Mouse (Mus musculus) forebrain, postnatal 0 days (tissue): ENCODE measurements around the gene Calm5. TPM values are rescaled to one million over a fixed set of nuclear protein-coding genes. Genes with fewer than 3 reads are reported as not detected.
A peak's percentile ranks its signal among the peaks of the same experiment; 100 is the strongest.
"Not testable (repeated sequence)": the region's sequence is repeated elsewhere in the genome, so short reads cannot be mapped to it uniquely, and the experiment has no call there.

Experiments used
- ATAC-seq: fragments of 200-750 bp; cut with Nextera tagmentation; 2 replicates; pipeline ENCODE4 v1.8.0; 2017; ENCODE audit warnings: mild to moderate bottlenecking, moderate library complexity
- DNase-seq: peaks from one replicate; pipeline ENCODE4 v3.0.0-alpha.2; 2015
- H3K27ac ChIP-seq: fragments of 300-500 bp; sonication (generic); 2 replicates; pipeline ENCODE4 v1.5.1; 2014; ENCODE audit warnings: low read depth, mild to moderate bottlenecking, antibody characterized with exemption, low read length, moderate library complexity, mixed read lengths
- H3K27me3 ChIP-seq: fragments of 300-500 bp; sonication (generic); 2 replicates; pipeline ENCODE4 v1.6.1; 2014; ENCODE audit warnings: mild to moderate bottlenecking, low read length, mixed read lengths; ENCODE audit not compliant: insufficient read depth
- H3K36me3 ChIP-seq: fragments of 300-500 bp; sonication (generic); 2 replicates; pipeline ENCODE4 v1.6.1; 2014; ENCODE audit warnings: mild to moderate bottlenecking, moderate library complexity; ENCODE audit not compliant: insufficient read depth
- H3K4me1 ChIP-seq: fragments of 300-500 bp; sonication (generic); 2 replicates; pipeline ENCODE4 v1.6.1; 2014; ENCODE audit warnings: antibody characterized with exemption; ENCODE audit not compliant: insufficient read depth
- H3K4me2 ChIP-seq: fragments of 300-500 bp; sonication (generic); 2 replicates; pipeline ENCODE4 v1.6.1; 2014; ENCODE audit warnings: low read depth, mild to moderate bottlenecking, moderate library complexity
- H3K4me3 ChIP-seq: fragments of 300-500 bp; sonication (generic); 2 replicates; pipeline ENCODE4 v1.5.1; 2014; ENCODE audit warnings: low read depth, low read length, mixed read lengths
- H3K9ac ChIP-seq: fragments of 300-500 bp; sonication (generic); 2 replicates; pipeline ENCODE4 v1.6.1; 2014; ENCODE audit warnings: mild to moderate bottlenecking
- H3K9me3 ChIP-seq: fragments of 300-500 bp; sonication (generic); 2 replicates; pipeline ENCODE4 v1.6.1; 2016; ENCODE audit warnings: low read length
- CTCF ChIP-seq: sonication (generic); IDR thresholded peaks from 2 replicates; pipeline ENCODE4 v1.5.1; 2016; ENCODE audit warnings: antibody characterized with exemption, control low read depth, low read depth
- WGBS: fragments of 180-500 bp; shearing (Covaris S2); extraction: QIAGEN DNeasy Blood & Tissue Kit; methylation state at CpG from one replicate; pipeline ENCODE4 v1.1.7; 2014; 5-methylcytosine and 5-hydroxymethylcytosine counted together
- polyA plus RNA-seq: library from polyadenylated mRNA; unstranded; fragments of >200 nt; fragmentation: Nextera tagmentation; extraction: Ambion mirVana; gene quantifications from 2 replicates; pipeline ENCODE4 v1.2.1, GENCODE M21; 2015
- total RNA-seq: library from RNA; depleted of rRNA; stranded (reverse); fragments of >200 nt; gene quantifications from 2 replicates; pipeline ENCODE4 v1.2.3, GENCODE M21; 2014; rRNA removed

Gene Calm5
- total and polyA plus RNA-seq, 2 experiments from 2014 or later, result not detected

DNA sequence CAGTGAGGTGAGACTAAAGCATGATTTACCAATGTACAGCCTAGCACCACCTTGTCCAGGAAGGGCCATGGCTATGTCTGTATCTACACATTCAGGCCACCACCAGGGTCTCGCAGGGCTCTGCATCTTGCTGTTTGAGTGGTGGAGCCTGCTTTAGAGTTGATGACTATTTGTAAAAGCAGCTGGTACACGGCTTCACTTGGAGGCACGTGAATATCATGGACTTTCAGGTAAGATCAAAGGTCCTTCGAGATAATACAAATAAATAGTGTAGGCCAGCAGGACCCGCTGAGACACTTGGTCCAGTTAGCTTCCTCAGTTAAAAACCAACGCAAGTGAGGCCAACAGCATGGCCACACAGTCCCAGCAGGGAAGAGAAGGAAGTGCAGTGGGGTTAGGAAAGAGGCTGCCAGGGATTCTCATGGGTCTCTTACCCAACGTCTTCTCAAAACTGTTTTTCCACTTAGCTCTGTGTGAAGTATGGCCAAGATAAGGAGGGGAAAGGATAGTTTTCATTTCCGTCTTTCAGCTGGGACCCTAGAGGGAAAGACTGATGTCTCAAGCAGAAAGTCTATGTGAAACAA lies 41.5 kb downstream of the Calm5 start:
- no peaks in the 10 kb centered on the region for H3K27me3 ChIP-seq
- no peak for DNase-seq
- H3K9me3 ChIP-seq, result no peaks in the 10 kb centered on the region
- 90% methylated on average over 8 of the region's 8 CpGs for WGBS
- TF ChIP-seq CTCF, result no peak
- no peak overlapping the region for H3K4me2 ChIP-seq
- H3K27ac ChIP-seq, result no peak overlapping the region
- no peak overlapping the region for H3K9ac ChIP-seq
- no peak for ATAC-seq
- H3K36me3 ChIP-seq, result no peaks in the 10 kb centered on the region
- no peaks in the 10 kb centered on the region for H3K4me1 ChIP-seq
- no peak overlapping the region for H3K4me3 ChIP-seq

DNA sequence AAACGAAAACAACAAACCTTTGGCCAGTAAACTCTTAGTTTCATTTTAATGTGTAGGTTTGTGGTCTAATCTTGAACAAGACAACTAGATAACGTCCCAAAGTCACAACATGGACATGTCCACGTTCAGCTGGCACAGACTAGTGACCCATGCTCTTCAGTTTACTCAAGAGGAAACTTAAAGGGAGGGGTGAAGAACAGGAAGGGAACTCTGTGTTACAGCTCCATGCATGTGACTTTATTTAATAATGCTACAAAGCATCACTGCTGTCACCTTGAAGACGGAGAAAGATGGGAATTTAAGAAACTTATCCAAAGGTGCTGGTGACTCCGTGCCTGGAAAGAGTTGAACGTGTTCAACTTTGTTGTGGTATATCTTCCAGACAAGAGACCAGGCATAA lies 42.1 kb downstream of the Calm5 start:
- Histone ChIP-seq H3K9ac (no peak overlapping the region), H3K27ac (no peak overlapping the region), H3K27me3 (no peaks in the 10 kb centered on the region), H3K4me3 (no peak overlapping the region), H3K4me1 (no peaks in the 10 kb centered on the region), H3K36me3 (no peaks in the 10 kb centered on the region), H3K4me2 (no peak overlapping the region), H3K9me3 (no peaks in the 10 kb centered on the region)
- TF ChIP-seq CTCF, result no peak
- 91% methylated on average over 6 of the region's 6 CpGs for WGBS
- no peak for DNase-seq
- ATAC-seq, result no peak

DNA sequence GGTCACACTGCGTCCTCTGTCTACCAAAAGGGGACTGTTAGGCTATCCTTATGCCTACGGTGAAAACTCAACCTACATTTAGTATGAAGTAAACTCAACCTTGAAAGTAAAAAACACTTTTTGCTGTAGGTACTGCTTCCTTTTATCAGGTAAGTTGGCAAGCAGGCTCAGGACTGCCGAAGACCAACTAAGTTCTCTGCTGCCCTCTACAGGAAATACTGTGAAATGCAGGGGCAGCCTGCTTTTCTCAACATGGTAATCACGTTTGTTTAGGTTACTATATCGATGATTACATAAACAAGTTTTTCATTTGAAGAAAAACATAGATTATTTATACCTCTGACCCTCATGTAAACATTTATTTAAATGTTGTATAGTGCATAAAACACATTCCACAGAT lies 42.9 kb downstream of the Calm5 start:
- DNase-seq (peak; percentile 86), ATAC-seq (no peak)
- Histone ChIP-seq H3K27ac (no peak overlapping the region), H3K27me3 (no peaks in the 10 kb centered on the region), H3K36me3 (no peaks in the 10 kb centered on the region), H3K9me3 (no peaks in the 10 kb centered on the region), H3K4me2 (no peak overlapping the region), H3K4me1 (no peaks in the 10 kb centered on the region), H3K9ac (no peak overlapping the region), H3K4me3 (no peak overlapping the region)
- 32% methylated on average over 5 of the region's 5 CpGs for WGBS
- peak; percentile 93 for TF ChIP-seq CTCF

- not testable (repeated sequence) for H3K27me3 ChIP-seq, H3K9ac ChIP-seq, H3K36me3 ChIP-seq, H3K4me2 ChIP-seq, H3K4me1 ChIP-seq, H3K4me3 ChIP-seq, DNase-seq, H3K9me3 ChIP-seq, H3K27ac ChIP-seq, ATAC-seq
- 97% methylated on average over 5 of the region's 5 CpGs for WGBS
Observed at GRCm38 (mm10) chr13:3898202-3898601, 44.2 kb downstream of the Calm5 start.

DNA sequence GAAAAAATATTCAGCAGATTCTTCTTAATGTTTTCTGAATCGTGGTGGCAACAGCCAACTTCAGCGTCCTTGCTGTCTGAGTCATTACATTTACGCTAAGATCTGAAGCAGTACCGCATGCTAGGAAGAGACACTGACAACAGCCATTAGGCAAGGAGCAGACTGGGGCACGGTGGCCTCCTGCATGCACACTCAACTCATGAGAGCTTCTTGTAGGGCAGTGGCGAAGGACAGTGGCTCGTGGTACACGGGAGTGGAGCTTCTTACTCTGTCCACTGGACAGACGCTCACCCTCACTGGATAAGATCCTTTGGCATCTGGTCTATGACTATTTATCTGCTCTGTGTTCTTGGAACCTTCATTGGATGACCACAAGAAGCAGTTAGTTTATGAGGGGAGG lies 45.3 kb downstream of the Calm5 start:
- Histone ChIP-seq H3K9ac (no peak overlapping the region), H3K4me3 (no peak overlapping the region), H3K36me3 (no peaks in the 10 kb centered on the region), H3K27me3 (no peaks in the 10 kb centered on the region), H3K27ac (no peak overlapping the region), H3K9me3 (no peaks in the 10 kb centered on the region), H3K4me1 (no peaks in the 10 kb centered on the region), H3K4me2 (no peak overlapping the region)
- no peak for TF ChIP-seq CTCF
- no peak for ATAC-seq
- 93% methylated on average over 9 of the region's 9 CpGs for WGBS
- no peak for DNase-seq

Other genes with a start within 250 kb of the Calm5 start
- gene Fam208b, start 243.1 kb upstream of the Calm5 start, total RNA-seq, result 45.6 and 54.2 TPM in 2 replicates
- 7.4 and 10.2 TPM in 2 replicates for gene Fam208b, start 243.1 kb upstream of the Calm5 start, polyA plus RNA-seq
- gene Asb13, start 220.1 kb upstream of the Calm5 start, total RNA-seq, result 9.8 and 12.1 TPM in 2 replicates
- gene Asb13, start 220.1 kb upstream of the Calm5 start, polyA plus RNA-seq, result 4.9 and 13.8 TPM in 2 replicates
- not detected in 2 replicates for gene Calml3, start 49.9 kb upstream of the Calm5 start, total RNA-seq
- not detected in 2 replicates for gene Calml3, start 49.9 kb upstream of the Calm5 start, polyA plus RNA-seq
- not detected in 2 replicates for gene Calm4, start 16.4 kb upstream of the Calm5 start, total RNA-seq
- not detected in 2 replicates for gene Calm4, start 16.4 kb upstream of the Calm5 start, polyA plus RNA-seq
- gene Net1, start 64.0 kb downstream of the Calm5 start, total RNA-seq, result 12.2 and 20.4 TPM in 2 replicates
- gene Net1, start 64.0 kb downstream of the Calm5 start, polyA plus RNA-seq, result 11.4 and 12.4 TPM in 2 replicates
- gene Tubal3, start 64.1 kb downstream of the Calm5 start, total RNA-seq, result not detected in 2 replicates
- gene Tubal3, start 64.1 kb downstream of the Calm5 start, polyA plus RNA-seq, result 0.05 TPM in 1 of 2 replicates, not detected in the other
- gene Ucn3, start 91.2 kb downstream of the Calm5 start, total RNA-seq, result 0.38 and 0.57 TPM in 2 replicates
- gene Ucn3, start 91.2 kb downstream of the Calm5 start, polyA plus RNA-seq, result 0.68 and 0.77 TPM in 2 replicates
- gene Akr1c14, start 194.8 kb downstream of the Calm5 start, total RNA-seq, result 2.2 and 2.6 TPM in 2 replicates
- 0.71 and 1.1 TPM in 2 replicates for gene Akr1c14, start 194.8 kb downstream of the Calm5 start, polyA plus RNA-seq